Mouse (Mus musculus) T-helper 1 cell (primary cell): ENCODE measurements around the gene Mta1.

Source experiments
- in situ Hi-C: fragments of 300-600 bp; cut with MboI, MseI; formaldehyde crosslinking; loops from one replicate; pipeline ENCODE4 v1.15.1; 2025; ENCODE audit warnings: high pct_unique_total_duplicates

The Mta1 gene

DNA sequence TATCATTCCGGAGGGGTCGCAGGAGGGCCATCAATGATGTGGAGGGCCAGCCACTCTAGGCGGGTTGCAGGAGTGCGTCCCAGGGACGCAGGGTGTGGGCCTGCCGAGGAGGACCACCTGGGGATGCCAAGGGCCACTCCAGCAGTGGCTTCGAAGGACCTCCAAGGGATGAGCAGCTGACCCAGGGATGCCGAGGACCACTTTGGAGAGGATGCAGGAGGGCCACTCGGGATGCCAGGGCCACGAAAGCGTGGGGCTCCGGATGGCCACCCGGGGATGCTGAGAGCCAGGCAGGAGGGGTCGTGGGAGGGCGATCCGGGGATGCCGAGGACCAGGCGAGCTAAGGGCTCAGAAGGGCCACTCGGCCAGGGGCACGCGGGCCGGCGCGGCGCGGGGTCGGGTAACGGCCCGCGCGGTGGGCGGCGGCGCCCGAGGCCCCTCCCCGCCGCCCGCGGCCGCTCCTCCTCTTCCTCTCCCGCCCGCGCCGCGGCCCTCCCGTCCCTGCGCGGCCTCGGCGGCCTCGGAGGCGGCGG lies at the start of gene Mta1:
TSS of gene Mta1 (plus strand) at position 530 of the 533 bp plus-strand sequence.
- in situ Hi-C loops: no loop called here

GRCm38 (mm10) chr12:113049836-113050235 lies 48.2 kb upstream of the Mta1 start:
- in situ Hi-C loops: no loop called here

DNA sequence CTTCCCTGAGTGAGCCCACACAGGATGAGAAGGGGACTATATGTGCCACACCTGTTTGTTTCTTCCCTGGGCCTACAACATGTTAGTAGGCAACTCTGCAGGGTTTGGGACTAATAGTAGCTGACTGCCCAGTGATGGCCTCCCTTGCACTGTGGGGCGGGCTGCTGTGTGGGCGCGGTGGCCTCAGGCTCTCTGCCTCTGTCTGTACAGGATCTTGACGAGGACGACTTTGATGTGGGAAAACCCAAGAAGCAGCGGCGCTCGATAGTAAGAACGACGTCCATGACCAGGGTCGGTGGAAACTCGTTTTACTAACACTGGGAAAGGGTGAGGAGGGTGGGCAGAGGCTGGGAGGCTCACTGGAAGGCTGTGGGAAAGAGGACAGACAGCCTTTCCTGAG lies 47.4 kb upstream of the Mta1 start:
- in situ Hi-C loops: no loop called here

GRCm38 (mm10) chr12:113051628-113052403 lies 46.3 kb upstream of the Mta1 start:
- in situ Hi-C loops: no loop called here

DNA sequence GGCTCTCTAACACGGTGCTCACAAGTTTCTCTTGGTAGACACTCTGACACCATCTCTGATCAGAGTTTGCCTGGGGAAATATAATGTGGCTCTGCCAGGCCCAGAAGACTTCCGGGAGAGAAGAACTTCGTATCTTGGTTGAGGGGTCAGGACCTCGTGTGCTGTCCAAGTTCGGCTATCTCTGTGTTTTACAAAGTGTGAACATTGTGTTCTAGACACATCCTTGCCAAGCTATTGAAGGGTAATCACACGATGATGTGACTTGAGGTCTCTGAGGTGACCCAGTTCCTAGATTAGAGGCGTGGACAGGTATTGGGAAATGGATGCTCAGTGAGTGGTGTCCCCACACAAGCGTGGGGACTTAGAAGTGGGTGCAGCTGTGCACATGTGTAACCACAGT lies 42.0 kb upstream of the Mta1 start:
- in situ Hi-C loops: no loop called here

DNA sequence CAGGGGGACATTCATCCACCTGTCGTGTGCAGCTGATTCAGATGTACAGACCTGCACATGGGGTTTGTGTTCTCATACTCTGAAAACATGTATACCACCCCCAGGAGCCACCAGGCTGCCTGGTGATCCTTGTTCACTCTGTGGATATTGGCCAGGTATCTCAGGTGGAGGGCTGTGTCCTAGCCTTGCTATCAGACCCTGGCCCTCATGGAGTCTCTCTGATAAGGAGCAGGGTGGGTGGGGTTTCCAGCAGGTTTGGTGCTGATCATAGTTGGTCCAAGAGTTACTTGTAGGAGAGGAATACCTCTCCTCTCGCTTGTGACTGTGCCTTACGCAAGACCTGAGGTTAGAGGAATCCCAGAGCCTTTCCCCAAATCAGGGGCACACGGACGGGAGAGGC lies 37.9 kb upstream of the Mta1 start:
- in situ Hi-C loops: no loop called here

GRCm38 (mm10) chr12:113061606-113062005 lies 36.5 kb upstream of the Mta1 start:
- in situ Hi-C loops: no loop called here

- in situ Hi-C loops: no loop called here
Measured at GRCm38 (mm10) chr12:113062201-113062600, 35.9 kb upstream of the Mta1 start.

GRCm38 (mm10) chr12:113063700-113064099 lies 34.4 kb upstream of the Mta1 start:
- in situ Hi-C loops: no loop called here

DNA sequence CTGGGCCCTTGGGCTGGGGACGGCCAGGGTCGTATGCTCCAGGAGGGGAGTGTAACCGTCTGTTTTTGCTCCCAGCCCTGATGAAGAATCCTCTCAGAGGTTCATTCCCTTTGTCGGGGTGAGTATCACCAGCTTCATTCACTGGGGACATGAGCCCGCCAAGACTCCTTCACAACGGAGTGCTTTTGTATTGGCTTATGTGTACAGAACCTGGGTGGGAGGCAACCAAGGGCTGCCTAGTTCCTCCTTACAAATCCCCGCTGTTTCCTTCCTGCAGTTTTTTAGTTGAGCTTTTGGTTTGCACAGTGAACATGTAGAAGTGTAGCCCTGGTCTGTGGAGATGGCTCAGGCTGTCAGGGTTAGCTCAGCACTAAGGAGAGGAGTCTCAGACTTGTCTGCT lies 30.1 kb upstream of the Mta1 start:
- in situ Hi-C loops: no loop called here

DNA sequence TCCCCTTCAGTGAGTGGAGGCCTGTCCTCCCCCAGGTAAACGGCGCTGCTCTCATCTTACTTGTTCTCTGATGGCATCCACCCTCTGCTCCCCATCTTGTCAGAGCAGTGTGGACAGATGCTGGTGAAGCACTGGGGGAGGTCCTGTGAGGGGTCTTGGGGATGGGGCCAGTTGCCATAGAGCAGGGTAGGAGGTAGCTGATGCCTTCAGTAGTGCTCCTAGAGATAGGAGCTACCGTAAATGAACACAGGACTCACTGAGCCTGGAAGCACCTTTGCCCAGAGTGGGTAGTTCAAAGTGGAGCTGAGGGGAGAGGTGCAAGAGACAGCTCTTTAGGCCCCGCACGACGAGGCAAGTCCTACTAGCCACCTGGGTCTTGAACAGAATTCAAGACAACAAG lies 28.7 kb upstream of the Mta1 start:
- in situ Hi-C loops: no loop called here

DNA sequence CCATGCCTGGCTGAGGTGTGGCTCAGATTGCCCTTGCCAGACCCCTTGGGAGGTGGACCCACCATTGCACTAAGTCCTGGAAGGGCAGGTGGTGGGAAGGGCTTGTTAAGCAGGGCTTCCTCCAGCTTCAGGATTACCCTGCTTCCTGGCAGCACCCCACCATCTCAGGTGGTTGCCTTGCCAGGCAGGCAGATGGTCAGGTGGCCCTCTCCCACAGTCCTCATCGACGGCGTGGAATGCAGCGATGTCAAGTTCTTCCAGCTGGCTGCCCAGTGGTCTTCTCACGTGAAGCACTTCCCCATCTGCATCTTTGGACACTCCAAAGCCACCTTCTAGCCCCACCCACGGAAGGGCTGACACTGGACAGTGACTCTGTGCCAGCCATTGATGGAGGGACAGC lies 26.8 kb upstream of the Mta1 start:
- in situ Hi-C loops: no loop called here

DNA sequence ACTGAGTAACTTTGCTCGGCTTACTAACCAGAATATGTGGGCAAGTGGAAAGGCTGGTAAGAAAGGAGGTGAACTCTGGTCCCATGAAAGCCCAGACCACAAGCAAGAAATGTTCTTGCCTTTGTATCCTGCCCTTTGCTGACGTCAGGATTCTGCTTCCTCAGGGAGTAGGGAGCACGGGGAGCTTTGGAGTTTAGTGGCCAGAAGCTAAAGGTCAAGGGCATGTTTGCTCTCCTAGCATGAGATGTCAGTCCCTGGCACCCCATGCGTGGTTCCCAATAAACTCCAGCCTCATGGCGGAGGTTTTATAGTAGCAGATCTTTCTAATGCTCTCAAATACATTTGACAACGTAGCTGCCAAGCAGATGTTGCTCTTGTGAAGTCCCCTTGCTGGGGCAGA lies 26.3 kb upstream of the Mta1 start:
- in situ Hi-C loops: no loop called here

DNA sequence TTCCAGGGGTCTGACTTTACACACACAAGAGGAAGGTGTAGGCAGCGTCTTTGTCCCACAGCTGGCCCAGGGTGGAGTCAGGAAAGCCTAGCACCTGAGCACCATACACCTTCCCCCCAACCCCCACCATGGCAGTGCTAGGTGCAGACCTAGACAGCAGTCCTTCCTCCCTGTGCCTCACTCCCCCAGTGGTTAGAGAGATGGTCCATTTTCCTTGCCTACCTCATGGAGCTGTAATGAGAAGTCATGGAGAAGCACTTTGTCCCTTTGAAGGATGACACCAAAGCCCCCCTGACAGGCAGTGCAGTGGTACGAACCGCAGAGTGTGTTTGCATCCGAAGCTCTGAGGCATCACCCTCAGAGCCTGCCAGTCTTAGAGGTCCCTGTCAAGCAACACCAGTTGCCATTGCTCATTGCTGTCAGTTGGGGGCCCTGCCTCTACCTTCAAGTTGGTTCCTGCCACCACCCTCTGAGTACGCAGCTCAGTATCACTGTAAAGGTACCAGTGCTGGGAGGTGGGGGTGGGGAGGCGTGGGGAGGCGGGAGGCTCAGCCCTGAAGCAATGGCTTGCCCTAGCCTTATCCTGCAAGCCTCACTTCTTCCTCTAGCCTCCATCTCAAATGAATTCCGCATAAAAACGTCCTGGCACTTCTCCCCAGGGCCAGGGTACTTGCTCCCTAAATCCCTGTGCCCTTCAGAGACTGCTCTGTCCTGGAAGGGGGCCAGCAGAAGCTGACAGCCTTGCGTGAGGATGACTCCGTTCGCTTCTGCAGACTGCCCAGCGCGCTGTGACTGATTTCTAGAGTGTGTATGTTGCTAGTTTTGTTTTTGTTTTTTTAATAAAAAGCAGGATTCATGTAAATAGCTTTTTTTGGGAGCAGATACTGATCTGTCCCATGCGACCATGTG lies 24.4 kb upstream of the Mta1 start:
- in situ Hi-C loops: no loop called here

GRCm38 (mm10) chr12:113074329-113075062 lies 23.6 kb upstream of the Mta1 start, which contains the start of gene Tex22:
Gene Tex22, plus strand, starts transcription at chr12:113074502.
- in situ Hi-C loops: no loop called here

- in situ Hi-C loops: no loop called here
Measured at GRCm38 (mm10) chr12:113075063-113075454, 23.0 kb upstream of the Mta1 start.

DNA sequence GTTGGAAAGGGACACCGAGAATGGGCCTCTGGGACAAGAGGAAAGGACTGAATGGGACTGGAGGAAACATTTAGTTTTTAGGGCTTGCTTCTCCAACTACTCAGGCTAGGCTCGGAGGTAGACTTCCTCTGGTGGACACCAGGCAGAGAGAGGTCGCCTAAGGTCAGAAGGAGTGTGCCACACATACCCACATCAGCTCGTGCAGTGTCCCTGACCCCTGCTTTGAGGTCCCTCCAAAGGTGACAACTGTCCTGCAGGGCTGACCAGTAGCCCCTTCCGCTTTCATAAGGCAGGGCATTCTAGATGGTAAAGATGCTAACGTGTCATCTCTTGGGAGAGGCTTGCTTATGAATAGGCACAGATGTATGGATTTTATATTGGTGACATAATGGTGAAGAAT lies 22.6 kb upstream of the Mta1 start:
- in situ Hi-C loops: no loop called here

DNA sequence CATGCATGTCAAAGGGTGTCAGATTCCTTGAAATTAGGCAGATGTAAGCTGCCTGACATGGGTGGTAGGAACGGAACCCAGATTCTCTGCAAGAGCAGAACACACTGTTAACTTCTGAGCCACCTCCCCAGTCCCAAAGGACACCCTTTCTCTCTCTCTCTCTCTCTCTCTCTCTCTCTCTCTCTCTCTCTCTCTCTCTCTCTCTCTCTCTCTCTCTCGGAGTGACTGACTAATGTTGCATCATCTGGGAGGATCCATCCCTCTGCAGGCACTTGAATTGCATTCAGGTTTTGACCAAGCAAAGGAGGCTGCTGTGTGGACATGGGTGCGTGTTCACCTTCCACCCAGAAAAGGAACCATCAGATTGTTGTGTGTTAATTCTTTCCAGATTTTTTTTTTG lies 10.8 kb upstream of the Mta1 start:
- in situ Hi-C loops: no loop called here

DNA sequence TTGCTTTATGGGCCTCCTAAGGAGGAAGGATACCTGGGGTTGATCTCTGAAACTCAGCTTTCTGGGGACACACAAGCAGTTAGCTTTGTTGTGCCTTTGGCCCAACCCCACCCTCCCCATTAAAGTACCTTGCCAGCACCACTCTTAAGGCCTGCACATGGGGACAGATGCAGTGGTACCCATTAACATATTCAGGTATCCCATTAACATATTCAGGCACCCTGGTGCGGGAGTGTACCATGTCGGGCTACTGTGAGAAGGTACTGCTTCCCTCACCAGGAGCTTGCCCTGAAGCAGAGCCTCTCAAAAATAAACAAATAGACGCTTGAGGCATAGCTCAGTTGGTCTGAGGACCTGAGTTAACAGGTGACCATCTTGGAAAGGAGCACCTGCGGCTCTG lies 10.1 kb upstream of the Mta1 start:
- in situ Hi-C loops: no loop called here

DNA sequence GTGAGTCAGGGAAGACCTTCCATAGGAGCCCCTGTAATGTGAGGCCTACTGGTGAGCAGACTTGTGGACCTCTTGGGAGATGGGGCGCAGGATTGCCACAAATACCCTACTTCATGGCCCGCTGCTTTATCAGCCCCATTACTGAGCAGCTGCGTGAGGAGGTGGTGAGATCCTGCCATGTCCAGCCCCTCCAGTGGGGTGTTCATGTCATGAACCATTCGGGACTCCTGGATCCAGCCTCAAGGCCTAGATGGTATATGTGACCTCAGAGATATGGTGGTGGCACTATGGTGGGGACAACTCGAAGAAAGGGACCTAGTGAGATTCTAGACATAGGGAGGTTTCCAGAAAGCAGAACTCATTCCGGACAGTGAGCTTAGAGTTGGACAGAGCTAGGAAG lies 9.0 kb upstream of the Mta1 start:
- in situ Hi-C loops: no loop called here

- in situ Hi-C loops: no loop called here
Measured at GRCm38 (mm10) chr12:113090053-113090452, 8.0 kb upstream of the Mta1 start.

GRCm38 (mm10) chr12:113097040-113097439 lies 1.0 kb upstream of the Mta1 start:
- in situ Hi-C loops: no loop called here
